Mouse (Mus musculus) hindbrain, embryonic 14.5 days (tissue): ENCODE measurements around the gene Guca2b. TPM values are rescaled to one million over a fixed set of nuclear protein-coding genes. Genes with fewer than 3 reads are reported as not detected.
"Not testable (repeated sequence)": the region's sequence is repeated elsewhere in the genome, so short reads cannot be mapped to it uniquely, and the experiment has no call there.

Source experiments
- ATAC-seq: fragments of 200-750 bp; cut with Nextera tagmentation; 2 replicates; pipeline ENCODE4 v1.8.0; 2017; ENCODE audit warnings: moderate number of reproducible peaks, mild to moderate bottlenecking, moderate TSS enrichment, moderate library complexity; ENCODE audit not compliant: low FRiP score
- DNase-seq: peaks from one replicate; pipeline ENCODE4 v3.0.0-alpha.2; 2015; ENCODE audit warnings: low spot score
- H3K27ac ChIP-seq: fragments of 300-500 bp; sonication (generic); 2 replicates; pipeline ENCODE4 v1.5.1; 2014; ENCODE audit warnings: mild to moderate bottlenecking, moderate library complexity
- H3K27me3 ChIP-seq: fragments of 300-500 bp; sonication (generic); 2 replicates; pipeline ENCODE4 v1.6.1; 2014; ENCODE audit warnings: mild to moderate bottlenecking, low read length, mixed read lengths; ENCODE audit not compliant: control insufficient read depth, insufficient read depth
- H3K36me3 ChIP-seq: fragments of 300-500 bp; sonication (generic); replicated peaks from 2 replicates; pipeline ENCODE4 v1.6.1; 2014; ENCODE audit not compliant: control insufficient read depth, insufficient read depth
- H3K4me1 ChIP-seq: fragments of 300-500 bp; sonication (generic); replicated peaks from 2 replicates; pipeline ENCODE4 v1.6.1; 2014; ENCODE audit warnings: antibody characterized with exemption, low read length, mixed read lengths; ENCODE audit not compliant: control insufficient read depth, insufficient read depth
- H3K4me2 ChIP-seq: fragments of 300-500 bp; sonication (generic); replicated peaks from 2 replicates; pipeline ENCODE4 v1.6.1; 2014; ENCODE audit warnings: mild to moderate bottlenecking, moderate library complexity
- H3K4me3 ChIP-seq: fragments of 300-500 bp; sonication (generic); replicated peaks from 2 replicates; pipeline ENCODE4 v1.5.1; 2014; ENCODE audit warnings: mild to moderate bottlenecking, low read length
- H3K9ac ChIP-seq: fragments of 300-500 bp; sonication (generic); 2 replicates; pipeline ENCODE4 v1.6.1; 2014
- H3K9me3 ChIP-seq: fragments of 300-500 bp; sonication (generic); 2 replicates; pipeline ENCODE4 v1.6.1; 2016; ENCODE audit warnings: low read length; ENCODE audit not compliant: control insufficient read depth
- WGBS: fragments of 180-500 bp; shearing (Covaris S2); extraction: QIAGEN DNeasy Blood & Tissue Kit; methylation state at CpG from one replicate; pipeline ENCODE4 v1.1.7; 2014; 5-methylcytosine and 5-hydroxymethylcytosine counted together
- polyA plus RNA-seq: library from polyadenylated mRNA; unstranded; fragments of >200 nt; fragmentation: Nextera tagmentation; extraction: Ambion mirVana; gene quantifications from 2 replicates; pipeline ENCODE4 v1.2.1, GENCODE M21; 2014

Guca2b gene
- polyA plus RNA-seq, 1 experiment from 2014 or later, result not detected

DNA sequence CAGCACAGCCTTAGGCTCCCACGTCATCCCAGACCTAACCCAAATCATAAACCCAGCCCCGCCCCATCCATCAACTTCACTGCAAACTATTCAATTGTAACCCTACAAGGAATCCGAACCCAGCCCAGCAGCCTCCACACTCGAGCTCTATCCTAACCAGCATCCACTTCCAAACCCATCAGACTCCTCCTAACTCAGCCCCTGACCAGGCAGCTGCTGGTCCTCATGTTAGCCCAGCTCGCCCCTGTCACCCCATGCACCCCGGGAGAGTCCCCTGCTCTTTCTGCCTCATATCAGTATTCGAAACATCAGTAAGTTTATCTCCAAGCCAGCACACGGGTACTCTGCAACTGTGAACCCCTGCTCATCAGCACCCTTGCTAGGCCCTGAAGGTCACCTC is 23.1 kb downstream of the Guca2b start:
- H3K4me2 ChIP-seq, result no peak overlapping the region
- peaks cover 21% of the 10 kb centered on the region for H3K4me1 ChIP-seq
- H3K4me3 ChIP-seq, result no peak overlapping the region
- H3K27ac ChIP-seq, result no peak overlapping the region
- ATAC-seq (no peak), DNase-seq (no peak)
- no peaks in the 10 kb centered on the region for H3K9me3 ChIP-seq
- H3K36me3 ChIP-seq, result no peaks in the 10 kb centered on the region
- 79% methylated on average over 8 of the region's 8 CpGs for WGBS
- no peaks in the 10 kb centered on the region for H3K27me3 ChIP-seq
- no peak overlapping the region for H3K9ac ChIP-seq

DNA sequence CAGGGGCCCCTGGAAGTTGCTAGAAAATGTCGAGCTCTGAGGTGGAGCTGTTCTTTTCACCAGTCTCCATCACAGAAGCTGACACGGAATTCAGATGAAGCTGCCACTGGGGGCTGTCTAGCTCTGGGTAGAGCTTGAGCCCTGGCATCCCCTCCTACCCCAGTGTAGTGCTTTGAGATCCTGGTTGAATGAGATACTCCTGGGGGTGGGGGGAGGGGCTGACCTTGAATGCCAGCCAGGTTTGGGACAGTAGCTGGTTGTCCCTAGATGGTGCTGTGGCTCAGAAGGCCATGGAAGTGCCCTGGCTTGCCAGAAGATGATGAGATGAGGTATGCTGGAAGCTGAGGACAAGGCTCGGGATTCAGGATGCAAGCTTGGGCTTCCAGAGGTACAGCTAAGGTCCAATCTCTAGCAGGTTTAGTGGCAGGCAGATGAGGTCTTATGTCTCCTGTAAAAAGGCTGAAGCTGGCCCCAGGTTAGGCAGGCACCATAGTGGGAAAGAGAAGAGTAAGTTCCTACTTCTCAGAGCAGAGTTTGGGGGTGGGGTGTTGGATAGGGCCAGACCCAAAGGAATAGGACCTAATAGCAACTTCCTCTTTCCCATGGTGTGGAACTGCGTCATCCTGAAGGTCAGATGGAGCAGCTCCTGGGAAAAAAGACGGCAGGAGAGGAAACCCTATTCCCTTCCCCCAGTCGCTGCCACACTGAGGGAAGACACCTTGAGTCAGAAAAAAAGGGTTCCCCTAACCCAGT is 23.7 kb downstream of the Guca2b start:
- Histone ChIP-seq H3K27ac (no peak overlapping the region), H3K4me2 (no peak overlapping the region), H3K36me3 (0 out of 2 replicates have a peak, but pooled peaks cover 4% of the 10 kb centered on the region), H3K4me1 (peaks cover 21% of the 10 kb centered on the region), H3K9ac (no peak overlapping the region), H3K27me3 (no peaks in the 10 kb centered on the region), H3K9me3 (no peaks in the 10 kb centered on the region), H3K4me3 (no peak overlapping the region)
- DNase-seq (no peak), ATAC-seq (0 out of 2 replicates have a peak, but pooled peaks have one; percentile 34)
- WGBS, result 72% methylated on average over 6 of the region's 6 CpGs

DNA sequence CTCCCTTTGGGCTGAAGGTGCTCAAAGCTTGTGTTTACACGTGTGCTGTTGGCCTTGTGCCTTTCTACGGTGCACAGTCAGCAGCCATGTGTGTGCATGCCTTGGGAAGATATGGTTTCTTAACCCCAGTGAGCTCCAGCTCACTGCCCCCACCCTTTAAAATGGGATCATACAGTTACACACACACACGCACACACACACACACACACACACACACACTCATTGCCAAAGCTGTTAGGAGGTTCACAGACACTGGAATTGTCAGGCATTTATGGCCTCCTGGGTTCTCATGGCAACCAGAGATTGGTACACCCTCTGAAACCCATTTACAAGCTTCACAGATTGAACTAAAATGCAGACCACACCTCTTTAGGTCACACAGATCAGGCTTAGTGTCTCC is 24.8 kb downstream of the Guca2b start:
- Histone ChIP-seq H3K36me3 (peaks cover 12% of the 10 kb centered on the region), H3K9ac (no peak overlapping the region), H3K4me3 (no peak overlapping the region), H3K27me3 (no peaks in the 10 kb centered on the region), H3K9me3 (no peaks in the 10 kb centered on the region), H3K4me1 (peaks cover 21% of the 10 kb centered on the region), H3K4me2 (no peak overlapping the region), H3K27ac (no peak overlapping the region; the same call in 1 of the 2 replicates)
- DNase-seq, result no peak
- 80% methylated on average over 3 of the region's 3 CpGs for WGBS
- ATAC-seq, result no peak

DNA sequence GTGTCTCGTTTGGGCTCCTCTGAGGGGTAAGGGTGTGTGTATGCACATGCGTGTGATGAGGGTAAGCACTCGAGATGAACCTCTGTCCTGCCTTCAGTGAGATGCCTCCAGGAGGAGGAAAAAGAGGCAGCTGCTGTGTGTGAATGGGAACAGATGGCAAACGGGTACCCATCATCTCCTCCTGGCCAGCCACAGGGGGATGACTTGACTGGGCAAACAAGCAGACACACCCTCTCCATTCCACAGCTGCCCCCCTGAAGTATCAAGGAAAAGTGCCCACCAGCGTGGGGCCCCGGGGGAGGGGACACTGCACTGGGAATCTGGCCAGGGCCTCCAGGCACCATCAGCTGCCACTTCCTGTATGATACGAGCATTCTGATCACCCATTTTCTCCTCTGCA is 25.4 kb downstream of the Guca2b start:
- peaks cover 21% of the 10 kb centered on the region for H3K4me1 ChIP-seq
- no peak overlapping the region for H3K9ac ChIP-seq
- no peak overlapping the region; the same call in 1 of the 2 replicates for H3K27ac ChIP-seq
- peaks cover 13% of the 10 kb centered on the region for H3K36me3 ChIP-seq
- H3K27me3 ChIP-seq, result no peaks in the 10 kb centered on the region
- H3K9me3 ChIP-seq, result no peaks in the 10 kb centered on the region
- DNase-seq (peak; percentile 26), ATAC-seq (peak; percentile 36; the same call in 1 of the 2 replicates)
- 22% methylated on average over 7 of the region's 7 CpGs for WGBS
- no peak overlapping the region for H3K4me2 ChIP-seq
- H3K4me3 ChIP-seq, result no peak overlapping the region

DNA sequence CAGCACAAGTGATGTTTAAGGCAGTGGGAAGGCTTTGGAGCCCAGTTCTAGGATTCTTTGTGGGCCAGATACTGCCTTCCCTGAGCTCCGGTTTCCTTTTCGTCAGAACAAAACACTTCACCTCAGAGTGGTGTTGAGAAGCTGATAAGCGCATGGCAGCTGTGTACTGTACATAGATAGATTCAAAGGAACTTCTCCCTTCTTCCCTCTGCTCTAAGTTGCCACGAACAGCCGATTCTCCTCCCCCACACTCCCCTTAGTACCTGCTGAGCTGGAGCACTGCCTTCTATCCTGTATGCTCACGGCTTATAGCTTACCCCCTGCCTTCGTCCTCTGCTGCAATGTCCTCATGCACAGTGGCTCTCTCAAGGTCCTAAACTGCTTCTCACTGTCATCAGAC is 26.0 kb downstream of the Guca2b start:
- no peak for DNase-seq
- no peaks in the 10 kb centered on the region for H3K9me3 ChIP-seq
- peaks cover 21% of the 10 kb centered on the region for H3K4me1 ChIP-seq
- H3K4me2 ChIP-seq, result no peak overlapping the region
- 63% methylated on average over 7 of the region's 7 CpGs for WGBS
- no peak overlapping the region for H3K27ac ChIP-seq
- no peak for ATAC-seq
- no peaks in the 10 kb centered on the region for H3K27me3 ChIP-seq
- H3K9ac ChIP-seq, result no peak overlapping the region
- H3K36me3 ChIP-seq, result peaks cover 13% of the 10 kb centered on the region
- H3K4me3 ChIP-seq, result no peak overlapping the region

DNA sequence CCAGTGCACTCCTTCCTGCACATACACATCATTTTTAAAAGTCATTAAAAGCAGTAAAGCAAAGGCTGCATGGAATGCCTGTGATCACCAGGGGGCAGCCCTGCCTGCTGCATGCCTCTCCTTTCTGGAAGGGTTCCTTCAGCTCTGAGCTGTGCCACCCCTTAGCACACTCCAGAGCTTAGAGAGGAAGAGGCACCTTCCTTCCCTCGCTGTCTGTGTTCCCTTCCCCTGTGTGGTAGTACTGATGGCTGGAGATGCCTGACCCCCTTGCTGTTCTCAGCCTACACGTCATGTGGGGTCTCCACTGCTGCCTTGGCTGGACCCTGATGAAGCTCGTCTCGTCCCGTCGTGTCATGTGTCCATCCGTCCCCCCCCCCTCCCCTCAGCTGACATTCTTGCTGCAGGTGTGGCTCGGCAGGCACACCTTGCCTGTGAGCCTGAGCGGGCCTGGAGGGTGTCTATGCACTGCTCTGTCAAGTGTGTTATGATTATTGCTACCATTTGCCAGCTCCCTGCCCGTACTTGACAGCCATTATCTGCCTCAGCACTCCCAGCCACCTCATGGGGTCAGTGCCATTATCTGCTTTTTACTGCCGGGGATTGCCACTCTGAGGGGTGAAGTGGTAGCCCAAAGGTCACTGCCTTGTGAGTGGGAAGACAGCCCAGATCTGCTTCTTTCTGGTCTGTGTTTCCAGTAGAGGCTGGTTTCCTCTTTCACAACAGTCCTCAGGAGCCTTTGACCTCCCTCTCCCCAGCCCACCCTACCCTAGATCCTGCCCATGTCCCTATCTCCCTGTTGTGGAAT is 27.4 kb downstream of the Guca2b start:
- H3K27ac ChIP-seq, result 0 out of 2 replicates have a peak overlapping the region, but pooled peaks have one; percentile 29
- H3K9ac ChIP-seq, result no peak overlapping the region
- ATAC-seq (peak; percentile 45), DNase-seq (peak; percentile 53)
- H3K4me1 ChIP-seq, result peaks cover 21% of the 10 kb centered on the region
- 81% methylated on average over 11 of the region's 11 CpGs for WGBS
- no peak overlapping the region for H3K4me3 ChIP-seq
- peaks cover 16% of the 10 kb centered on the region for H3K36me3 ChIP-seq
- H3K4me2 ChIP-seq, result no peak overlapping the region
- no peaks in the 10 kb centered on the region for H3K9me3 ChIP-seq
- H3K27me3 ChIP-seq, result no peaks in the 10 kb centered on the region

DNA sequence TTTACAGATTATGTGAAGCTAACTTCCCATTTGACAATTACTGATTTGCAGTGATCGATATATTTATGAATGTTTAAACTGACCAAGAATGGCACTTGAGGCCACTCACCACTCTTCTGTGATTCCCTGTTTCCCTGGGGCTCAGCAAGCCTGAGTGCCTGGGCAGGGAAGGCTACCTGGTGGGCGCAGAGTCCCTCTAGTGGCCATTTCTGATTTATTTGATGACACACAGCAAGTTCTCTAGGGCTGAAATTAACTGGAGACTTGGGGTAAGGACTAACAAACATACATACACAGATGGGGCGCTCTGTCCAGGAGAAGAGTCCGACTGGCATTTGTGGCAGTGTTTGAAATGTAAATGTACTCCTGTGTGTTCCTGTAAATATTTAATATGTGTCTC is 30.4 kb downstream of the Guca2b start:
- H3K4me1 ChIP-seq, ATAC-seq, H3K4me3 ChIP-seq, H3K9ac ChIP-seq, H3K27me3 ChIP-seq, DNase-seq, H3K4me2 ChIP-seq, H3K9me3 ChIP-seq, H3K27ac ChIP-seq: not testable (repeated sequence)
- 75% methylated on average over 4 of the region's 4 CpGs for WGBS
- H3K36me3 ChIP-seq, result peaks cover 34% of the 10 kb centered on the region

DNA sequence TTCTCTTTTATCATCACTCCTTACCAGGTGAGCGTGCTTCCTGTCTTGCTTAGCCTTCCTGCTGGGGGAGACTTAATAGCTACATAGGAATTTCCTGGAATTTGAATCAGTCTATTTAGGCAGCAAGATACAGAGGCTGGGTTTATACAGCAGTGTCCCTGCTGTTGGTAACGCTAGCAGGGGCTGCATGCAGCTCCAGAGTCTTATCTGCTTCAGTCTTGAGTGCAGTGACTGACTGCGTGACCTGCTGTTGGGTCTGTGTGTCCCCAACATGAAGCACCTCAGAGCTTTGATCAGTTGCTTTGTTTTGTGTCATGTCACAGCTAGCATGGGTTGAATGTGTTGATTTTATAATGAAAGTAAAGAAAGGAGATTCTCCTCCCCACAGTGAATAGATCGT is 31.4 kb downstream of the Guca2b start:
- no peak for ATAC-seq
- H3K4me1 ChIP-seq, result no peaks in the 10 kb centered on the region
- H3K9me3 ChIP-seq, result no peaks in the 10 kb centered on the region
- WGBS, result 74% methylated on average over 4 of the region's 4 CpGs
- H3K9ac ChIP-seq, result no peak overlapping the region
- H3K27me3 ChIP-seq, result no peaks in the 10 kb centered on the region
- no peak overlapping the region for H3K4me3 ChIP-seq
- 0 out of 2 replicates have a peak overlapping the region, but pooled peaks have one; percentile 20 for H3K27ac ChIP-seq
- H3K4me2 ChIP-seq, result no peak overlapping the region
- H3K36me3 ChIP-seq, result peaks cover 44% of the 10 kb centered on the region
- DNase-seq, result no peak

DNA sequence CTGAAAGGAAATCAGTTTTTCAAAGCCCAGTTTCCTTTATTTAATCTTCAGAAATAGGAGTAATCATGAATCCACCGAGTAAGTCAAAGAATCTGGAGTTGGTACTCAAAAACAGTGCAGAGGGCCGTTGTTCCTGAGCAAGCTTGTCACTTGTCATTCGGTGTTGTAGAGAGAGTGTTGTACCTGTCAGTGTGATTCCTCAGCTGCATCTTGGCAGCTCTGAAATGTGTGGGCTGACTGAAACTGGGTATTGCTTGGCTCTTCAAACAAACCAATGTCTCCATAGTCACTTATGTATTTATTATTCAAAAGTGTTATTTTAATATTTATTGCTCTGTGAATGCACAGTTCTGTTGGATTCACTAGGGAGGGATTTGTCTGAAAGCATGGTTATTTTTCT is 31.9 kb downstream of the Guca2b start:
- H3K4me1 ChIP-seq, result no peaks in the 10 kb centered on the region
- no peak for DNase-seq
- no peak overlapping the region for H3K27ac ChIP-seq
- no peak overlapping the region for H3K4me2 ChIP-seq
- H3K9me3 ChIP-seq, result no peaks in the 10 kb centered on the region
- H3K27me3 ChIP-seq, result no peaks in the 10 kb centered on the region
- peaks cover 49% of the 10 kb centered on the region for H3K36me3 ChIP-seq
- H3K9ac ChIP-seq, result no peak overlapping the region
- no peak overlapping the region for H3K4me3 ChIP-seq
- WGBS, result 79% methylated on average over 3 of the region's 3 CpGs
- no peak for ATAC-seq
